18 mouse cellular contexts compared by ENCODE assay signal in genomic region chr9:62506467-62507067, GRCm38 (mm10). TPM values are rescaled to one million over a fixed set of nuclear protein-coding genes. Genes with fewer than 3 reads are reported as not detected.
DNase-seq lines count a peak whose midpoint lies in the region; ATAC-seq and TF ChIP-seq lines count a peak whose summit lies in the region.
"Had no signal": no experiment of that assay in that cellular context is flagged by ENCODE, and none has a peak within 500 bp of the region (broad histone marks: within the 10 kb centered on the region; RNA-seq: fewer than 3 reads in every experiment).

No protein-coding gene starts in this region.

- H3K4me3 ChIP-seq in heart, adult 2 months = no peak overlapping the region
- no peak overlapping the region for H3K4me3 ChIP-seq in hindbrain, embryonic 15.5 days
- no peak overlapping the region for H3K4me3 ChIP-seq in hindbrain, embryonic 11.5 days (ENCODE audit: low read depth, low read length)
- no peak overlapping the region for H3K4me3 ChIP-seq in lung, embryonic 15.5 days
- no peak overlapping the region for H3K4me3 ChIP-seq in cortical plate, adult 2 months (ENCODE audit: insufficient read depth, low read length)
- H3K4me3 ChIP-seq: megakaryocyte, embryonic 14.5 days had no signal

- no peaks in the 10 kb centered on the region for H3K9me3 ChIP-seq in hindbrain, embryonic 15.5 days
- no peaks in the 10 kb centered on the region for H3K9me3 ChIP-seq in hindbrain, embryonic 11.5 days (ENCODE audit: control insufficient read depth, low read length)
- H3K9me3 ChIP-seq in lung, embryonic 15.5 days = no peaks in the 10 kb centered on the region
- H3K9me3 ChIP-seq: G1E; megakaryocyte, embryonic 14.5 days had no signal

- no peaks in the 10 kb centered on the region for H3K79me2 ChIP-seq in heart, adult 2 months (replicated peaks; ENCODE audit: control insufficient read depth, insufficient read depth, low read length)

- no peak overlapping the region for H3K4me2 ChIP-seq in hindbrain, embryonic 15.5 days
- H3K4me2 ChIP-seq in hindbrain, embryonic 11.5 days (replicated peaks; ENCODE audit: low read depth, low read length) = no peak overlapping the region
- H3K4me2 ChIP-seq in lung, embryonic 15.5 days = no peak overlapping the region
- H3K4me2 ChIP-seq: liver, embryonic 11.5 days had no signal

- H3K9ac ChIP-seq in heart, adult 2 months (ENCODE audit: low read depth, low read length) = no peak overlapping the region
- H3K9ac ChIP-seq in hindbrain, embryonic 15.5 days = no peak overlapping the region
- no peak overlapping the region for H3K9ac ChIP-seq in hindbrain, embryonic 11.5 days (ENCODE audit: low read depth, low read length)
- no peak overlapping the region for H3K9ac ChIP-seq in lung, embryonic 15.5 days

- H3K27ac ChIP-seq in heart, adult 2 months = peak overlapping the region; percentile 66
- peak overlapping the region; percentile 28; the same call in 1 of the 2 replicates for H3K27ac ChIP-seq in hindbrain, embryonic 15.5 days (replicated peaks)
- H3K27ac ChIP-seq in hindbrain, embryonic 11.5 days (ENCODE audit: low read depth, low read length) = no peak overlapping the region
- peak overlapping the region; percentile 29; the same call in 1 of the 2 replicates for H3K27ac ChIP-seq in lung, embryonic 15.5 days
- H3K27ac ChIP-seq in cortical plate, adult 2 months (ENCODE audit: insufficient read depth, low read length) = peak overlapping the region; percentile 62; the same call in 1 of the 2 replicates

- TF ChIP-seq CTCF in heart, adult 2 months (IDR thresholded peaks at IDR 0.05) = no peak
- TF ChIP-seq CTCF in cortical plate, adult 2 months (IDR thresholded peaks at IDR 0.05; ENCODE audit: extremely low read depth, insufficient read depth, low read length) = no peak

- H3K4me1 ChIP-seq in heart, adult 2 months (ENCODE audit: control insufficient read depth, insufficient read depth, low read length) = peaks cover 20% of the 10 kb centered on the region
- peaks cover 50% of the 10 kb centered on the region for H3K4me1 ChIP-seq in hindbrain, embryonic 15.5 days (replicated peaks)
- peaks cover 3% of the 10 kb centered on the region for H3K4me1 ChIP-seq in hindbrain, embryonic 11.5 days (replicated peaks; ENCODE audit: control insufficient read depth, insufficient read depth, low read length)
- H3K4me1 ChIP-seq in lung, embryonic 15.5 days = peaks cover 43% of the 10 kb centered on the region
- peaks cover 19% of the 10 kb centered on the region for H3K4me1 ChIP-seq in cortical plate, adult 2 months (ENCODE audit: control insufficient read depth, insufficient read depth, low read length)

- no peak for TF ChIP-seq POLR2A in heart, adult 2 months (IDR thresholded peaks at IDR 0.05; ENCODE audit: insufficient read depth, low read depth, low read length)
- TF ChIP-seq POLR2A in cortical plate, adult 2 months (IDR thresholded peaks at IDR 0.05; ENCODE audit: extremely low read depth, insufficient read depth, low read length) = no peak

- no peaks in the 10 kb centered on the region for H3K27me3 ChIP-seq in heart, adult 2 months (ENCODE audit: control insufficient read depth, insufficient read depth, low read length)
- H3K27me3 ChIP-seq in hindbrain, embryonic 15.5 days = no peaks in the 10 kb centered on the region
- no peaks in the 10 kb centered on the region for H3K27me3 ChIP-seq in hindbrain, embryonic 11.5 days (ENCODE audit: control insufficient read depth, insufficient read depth, low read length)
- H3K27me3 ChIP-seq in lung, embryonic 15.5 days = no peaks in the 10 kb centered on the region

- TF ChIP-seq EP300 in heart, adult 2 months (IDR thresholded peaks at IDR 0.05; ENCODE audit: insufficient read depth, low read depth, low read length) = peak; percentile 42; the same call in 1 of the 2 replicates

- intact Hi-C loops in heart, adult 2 months (cut with DNase I) = no loop called here

- WGBS in heart, adult 2 months = 62% methylated on average over 11 of the region's 11 CpGs
- 76% methylated on average over 11 of the region's 11 CpGs for WGBS in hindbrain, embryonic 15.5 days
- 87% methylated on average over 11 of the region's 11 CpGs for WGBS in hindbrain, embryonic 11.5 days
- WGBS in lung, embryonic 15.5 days = 81% methylated on average over 11 of the region's 11 CpGs

- no peak for ATAC-seq in hindbrain, embryonic 15.5 days (ENCODE audit: low FRiP score, low read depth)
- ATAC-seq in hindbrain, embryonic 11.5 days (ENCODE audit: low FRiP score) = no peak
- ATAC-seq in lung, embryonic 15.5 days (ENCODE audit: borderline replicate concordance, extremely low read depth, low FRiP score, low TSS enrichment) = no peak
- ATAC-seq: forebrain, embryonic 16.5 days; lung, postnatal 0 days had no signal

- no peaks in the 10 kb centered on the region for H3K36me3 ChIP-seq in heart, adult 2 months (ENCODE audit: control insufficient read depth, insufficient read depth, low read length)
- H3K36me3 ChIP-seq in hindbrain, embryonic 15.5 days = no peaks in the 10 kb centered on the region
- H3K36me3 ChIP-seq in hindbrain, embryonic 11.5 days (ENCODE audit: control insufficient read depth, insufficient read depth, low read length) = no peaks in the 10 kb centered on the region
- no peaks in the 10 kb centered on the region for H3K36me3 ChIP-seq in lung, embryonic 15.5 days
- H3K36me3 ChIP-seq: G1E had no signal

- DNase-seq in heart, adult 2 months = no peak
- no peak for DNase-seq in heart, adult 18-20 months
- DNase-seq in hindbrain, embryonic 11.5 days (ENCODE audit: low spot score) = no peak
- DNase-seq in lung, adult 18-20 months = no peak
- no peak for DNase-seq in layer of hippocampus, postnatal 14 days (ENCODE audit: low spot score in 2 of 2)
- DNase-seq: cerebellum, adult 9-11 months; gastrocnemius, postnatal 14 days; kidney, adult 18-20 months; thymus, postnatal 36 days had no signal

RNA-seq across cellular contexts. Expression of gene Coro2b, which starts 30.3 kb away (rescaled TPM):
- 10 to 100 TPM; 10.1 to 11.6 TPM for total RNA-seq in heart, adult 2 months (2021)
- 16.4 and 17.2 TPM in 2 replicates for polyA plus RNA-seq in heart, adult 2 months (2012; rRNA removed)
- total RNA-seq in heart, adult 18-20 months (2021) = 10 to 100 TPM; 13.3 to 13.8 TPM
- 39.1 and 48.3 TPM in 2 replicates for polyA plus RNA-seq in hindbrain, embryonic 15.5 days (2015; fragmentation: Nextera tagmentation; extraction: Ambion mirVana)
- polyA plus RNA-seq in hindbrain, embryonic 11.5 days (2014; fragmentation: Nextera tagmentation; extraction: Ambion mirVana) = 19.5 and 20.5 TPM in 2 replicates
- 20.5 and 22.8 TPM in 2 replicates for polyA plus RNA-seq in lung, embryonic 15.5 days (2015; fragmentation: Nextera tagmentation; extraction: Ambion mirVana)
- 130 and 131 TPM in 2 replicates for polyA plus RNA-seq in cortical plate, adult 2 months (2012; rRNA removed)
- total RNA-seq in layer of hippocampus, postnatal 14 days (2021) = 100 to 1,000 TPM; 188 to 193 TPM
- total RNA-seq: neutrophil, adult 5-6 weeks had no signal
- polyA plus RNA-seq: G1E had no signal
